Mouse (Mus musculus): Measurements from ENCODE around the gene Peak1. TPM values are rescaled to one million over a fixed set of nuclear protein-coding genes. Genes with fewer than 3 reads are reported as not detected.

The Peak1 gene
- total and polyA plus RNA-seq, 3 experiments = 10.4 to 37.8 (median 37.5) TPM

GRCm38 (mm10) chr9:56374401-56374800 lies 43.5 kb downstream of the Peak1 start:
- 39% methylated on average over 4 of the region's 4 CpGs for WGBS
- intact Hi-C loops (cut with DNase I) = loop anchor here (5.0 kb wide), 3 partner anchors 38 to 107 kb away; no protein-coding TSS in a partner anchor
- TF ChIP-seq EP300 (IDR thresholded peaks at IDR 0.05; ENCODE audit: insufficient read depth, low read depth, low read length) = no peak
- TF ChIP-seq CTCF (IDR thresholded peaks at IDR 0.05) = no peak
- no peak for TF ChIP-seq POLR2A (IDR thresholded peaks at IDR 0.05; ENCODE audit: insufficient read depth, low read depth, low read length)
- Histone ChIP-seq H3K27ac (no peak overlapping the region), H3K9ac (ENCODE audit: low read depth, low read length) (no peak overlapping the region), H3K27me3 (ENCODE audit: control insufficient read depth, insufficient read depth, low read length) (no peaks in the 10 kb centered on the region), H3K4me3 (no peak overlapping the region), H3K79me2 (replicated peaks; ENCODE audit: control insufficient read depth, insufficient read depth, low read length) (peaks cover 10% of the 10 kb centered on the region), H3K36me3 (ENCODE audit: control insufficient read depth, insufficient read depth, low read length) (peaks cover 28% of the 10 kb centered on the region), H3K4me1 (ENCODE audit: control insufficient read depth, insufficient read depth, low read length) (peaks cover 14% of the 10 kb centered on the region)
- DNase-seq = no peak

- Histone ChIP-seq H3K36me3 (ENCODE audit: control insufficient read depth, insufficient read depth, low read length) (peaks cover 28% of the 10 kb centered on the region), H3K27ac (peak overlapping the region; percentile 12; the same call in 1 of the 2 replicates), H3K27me3 (ENCODE audit: control insufficient read depth, insufficient read depth, low read length) (no peaks in the 10 kb centered on the region), H3K9ac (ENCODE audit: low read depth, low read length) (no peak overlapping the region), H3K79me2 (replicated peaks; ENCODE audit: control insufficient read depth, insufficient read depth, low read length) (peaks cover 5% of the 10 kb centered on the region), H3K4me1 (ENCODE audit: control insufficient read depth, insufficient read depth, low read length) (peaks cover 18% of the 10 kb centered on the region), H3K4me3 (no peak overlapping the region)
- 21% methylated on average over 5 of the region's 5 CpGs for WGBS
- TF ChIP-seq CTCF (IDR thresholded peaks at IDR 0.05) (no peak), POLR2A (IDR thresholded peaks at IDR 0.05; ENCODE audit: insufficient read depth, low read depth, low read length) (no peak), EP300 (IDR thresholded peaks at IDR 0.05; ENCODE audit: insufficient read depth, low read depth, low read length) (no peak)
- no peak for DNase-seq
- intact Hi-C loops (cut with DNase I) = loop anchor here (5.0 kb wide), 3 partner anchors 42 to 103 kb away; no protein-coding TSS in a partner anchor
Measured at GRCm38 (mm10) chr9:56370710-56371109, 47.2 kb downstream of the Peak1 start.

- H3K4me1 ChIP-seq (ENCODE audit: control insufficient read depth, insufficient read depth, low read length) = peaks cover 11% of the 10 kb centered on the region
- TF ChIP-seq CTCF (IDR thresholded peaks at IDR 0.05) = no peak
- no peak for TF ChIP-seq EP300 (IDR thresholded peaks at IDR 0.05; ENCODE audit: insufficient read depth, low read depth, low read length)
- TF ChIP-seq POLR2A (IDR thresholded peaks at IDR 0.05; ENCODE audit: insufficient read depth, low read depth, low read length) = no peak
- H3K4me3 ChIP-seq = no peak overlapping the region
- DNase-seq = no peak
- H3K79me2 ChIP-seq (replicated peaks; ENCODE audit: control insufficient read depth, insufficient read depth, low read length) = peaks cover 2% of the 10 kb centered on the region; the same call in 1 of the 2 replicates
- no peaks in the 10 kb centered on the region for H3K27me3 ChIP-seq (ENCODE audit: control insufficient read depth, insufficient read depth, low read length)
- H3K9ac ChIP-seq (ENCODE audit: low read depth, low read length) = no peak overlapping the region
- intact Hi-C loops (cut with DNase I) = no loop called here
- peaks cover 16% of the 10 kb centered on the region for H3K36me3 ChIP-seq (ENCODE audit: control insufficient read depth, insufficient read depth, low read length)
- H3K27ac ChIP-seq = peak overlapping the region; percentile 48
- WGBS = 45% methylated on average over 3 of the region's 3 CpGs
Measured at GRCm38 (mm10) chr9:56368814-56369213, 49.1 kb downstream of the Peak1 start.

DNA sequence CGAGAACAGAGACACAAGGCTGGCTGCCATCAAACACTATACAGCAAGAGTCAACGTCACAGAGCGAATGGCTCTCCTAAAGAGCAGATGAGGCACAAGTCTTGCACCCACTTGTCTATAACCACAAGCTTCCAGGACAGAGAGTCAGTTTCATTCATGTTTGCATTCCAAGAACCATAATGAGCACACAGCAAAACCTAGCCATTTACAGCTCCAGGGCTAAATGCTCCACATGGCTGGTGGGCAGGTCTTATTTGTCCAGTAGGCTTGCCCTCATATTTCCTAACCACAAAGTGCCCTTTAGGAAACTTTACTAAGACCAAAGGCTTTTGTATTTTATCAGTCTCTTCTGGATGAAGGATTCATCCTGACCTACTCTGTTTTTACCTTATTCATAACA lies 54.6 kb downstream of the Peak1 start:
- H3K36me3 ChIP-seq (ENCODE audit: control insufficient read depth, insufficient read depth, low read length) = peaks cover 6% of the 10 kb centered on the region
- no peak overlapping the region for H3K27ac ChIP-seq
- no peak overlapping the region for H3K9ac ChIP-seq (ENCODE audit: low read depth, low read length)
- H3K4me3 ChIP-seq = no peak overlapping the region
- intact Hi-C loops (cut with DNase I) = no loop called here
- WGBS = 96% methylated on average over 3 of the region's 3 CpGs
- TF ChIP-seq POLR2A (IDR thresholded peaks at IDR 0.05; ENCODE audit: insufficient read depth, low read depth, low read length) (no peak), CTCF (IDR thresholded peaks at IDR 0.05) (no peak), EP300 (IDR thresholded peaks at IDR 0.05; ENCODE audit: insufficient read depth, low read depth, low read length) (no peak)
- no peak for DNase-seq
- peaks cover 4% of the 10 kb centered on the region; the same call in 1 of the 2 replicates for H3K79me2 ChIP-seq (replicated peaks; ENCODE audit: control insufficient read depth, insufficient read depth, low read length)
- no peaks in the 10 kb centered on the region for H3K27me3 ChIP-seq (ENCODE audit: control insufficient read depth, insufficient read depth, low read length)
- H3K4me1 ChIP-seq (ENCODE audit: control insufficient read depth, insufficient read depth, low read length) = peaks cover 10% of the 10 kb centered on the region

GRCm38 (mm10) chr9:56359261-56359660 lies 58.6 kb downstream of the Peak1 start:
- peaks cover 10% of the 10 kb centered on the region for H3K4me1 ChIP-seq (ENCODE audit: control insufficient read depth, insufficient read depth, low read length)
- no peak for DNase-seq
- intact Hi-C loops (cut with DNase I) = no loop called here
- no peak overlapping the region for H3K9ac ChIP-seq (ENCODE audit: low read depth, low read length)
- H3K4me3 ChIP-seq = no peak overlapping the region
- 0 out of 2 replicates have a peak, but pooled peaks cover 3% of the 10 kb centered on the region for H3K79me2 ChIP-seq (replicated peaks; ENCODE audit: control insufficient read depth, insufficient read depth, low read length)
- H3K36me3 ChIP-seq (ENCODE audit: control insufficient read depth, insufficient read depth, low read length) = peaks cover 6% of the 10 kb centered on the region
- no peak overlapping the region for H3K27ac ChIP-seq
- TF ChIP-seq POLR2A (IDR thresholded peaks at IDR 0.05; ENCODE audit: insufficient read depth, low read depth, low read length) = no peak
- H3K27me3 ChIP-seq (ENCODE audit: control insufficient read depth, insufficient read depth, low read length) = no peaks in the 10 kb centered on the region
- 58% methylated on average over 3 of the region's 3 CpGs for whole genome bisulfite sequencing

GRCm38 (mm10) chr9:56355186-56355585 lies 62.7 kb downstream of the Peak1 start:
- TF ChIP-seq EP300 (IDR thresholded peaks at IDR 0.05; ENCODE audit: insufficient read depth, low read depth, low read length) (no peak), CTCF (IDR thresholded peaks at IDR 0.05) (no peak), POLR2A (IDR thresholded peaks at IDR 0.05; ENCODE audit: insufficient read depth, low read depth, low read length) (no peak)
- peaks cover 4% of the 10 kb centered on the region for H3K36me3 ChIP-seq (ENCODE audit: control insufficient read depth, insufficient read depth, low read length)
- intact Hi-C loops (cut with DNase I) = no loop called here
- 89% methylated on average over 5 of the region's 5 CpGs for WGBS
- DNase-seq = no peak
- H3K4me3 ChIP-seq = no peak overlapping the region
- H3K4me1 ChIP-seq (ENCODE audit: control insufficient read depth, insufficient read depth, low read length) = peaks cover 5% of the 10 kb centered on the region
- no peak overlapping the region for H3K27ac ChIP-seq
- no peaks in the 10 kb centered on the region; the same call in 1 of the 2 replicates for H3K79me2 ChIP-seq (replicated peaks; ENCODE audit: control insufficient read depth, insufficient read depth, low read length)
- no peak overlapping the region for H3K9ac ChIP-seq (ENCODE audit: low read depth, low read length)
- no peaks in the 10 kb centered on the region for H3K27me3 ChIP-seq (ENCODE audit: control insufficient read depth, insufficient read depth, low read length)
